Mouse (Mus musculus) myocyte (in vitro differentiated cells): Measurements from ENCODE around the gene Tm7sf3.

Experiments used
- CEBPB ChIP-seq: IDR thresholded peaks from 2 replicates; pipeline ENCODE4 v1.6.1; 2011; ENCODE audit warnings: mild to moderate bottlenecking, moderate library complexity; ENCODE audit not compliant: poor library complexity, insufficient read depth, severe bottlenecking
- MYOD1 ChIP-seq, 3 experiments: IDR thresholded peaks; one replicate each; pipeline ENCODE4 v1.6.1; 2011; ENCODE audit warnings: control low read depth in 2 of 3, low read depth in 2 of 3, mild to moderate bottlenecking in 2 of 3, moderate library complexity in 1 of 3; ENCODE audit not compliant: insufficient read length in 2 of 3, control insufficient read depth in 1 of 3
- POLR2A ChIP-seq: IDR thresholded peaks from one replicate; pipeline ENCODE4 v1.6.1; 2011; ENCODE audit warnings: low read depth, mild to moderate bottlenecking, control low read depth, moderate library complexity; ENCODE audit not compliant: insufficient read length
- TCF12 ChIP-seq: IDR thresholded peaks from one replicate; pipeline ENCODE4 v1.6.1; 2011; ENCODE audit warnings: mild to moderate bottlenecking, control low read depth; ENCODE audit not compliant: poor library complexity, insufficient read depth, severe bottlenecking
- USF1 ChIP-seq: IDR thresholded peaks from one replicate; pipeline ENCODE4 v1.6.1; 2011; ENCODE audit warnings: low read depth, mild to moderate bottlenecking, control low read depth, moderate library complexity

- TF ChIP-seq USF1: no peak
- no peak for TF ChIP-seq TCF12
- TF ChIP-seq POLR2A: no peak
- no peak for TF ChIP-seq CEBPB
- TF ChIP-seq MYOD1 (IDR thresholded peaks at IDR 0.05; ENCODE audit: control insufficient read depth in 1 of 3, insufficient read length in 2 of 3, low read depth in 2 of 3): no peak
These were observed 46.2 kb upstream of the Tm7sf3 start for GRCm38 (mm10) chr6:146688861-146689260.
